Mouse (Mus musculus) C2C12 (cell line): ENCODE measurements around the gene Fam69a.

Source experiments
- CEBPB ChIP-seq: IDR thresholded peaks from one replicate; pipeline ENCODE4 v1.6.1; 2011; ENCODE audit warnings: low read depth, mild to moderate bottlenecking, control low read depth, moderate library complexity
- CTCF ChIP-seq: IDR thresholded peaks from one replicate; pipeline ENCODE4 v1.5.1; 2011; ENCODE audit not compliant: control insufficient read depth, insufficient read depth, insufficient read length
- MAX ChIP-seq: IDR thresholded peaks from one replicate; pipeline ENCODE4 v1.6.1; 2011; ENCODE audit warnings: mild to moderate bottlenecking, control low read depth
- MYOG ChIP-seq: IDR thresholded peaks from one replicate; pipeline ENCODE4 v1.6.1; 2011; ENCODE audit not compliant: control insufficient read depth, insufficient read length; ENCODE audit errors: extremely low read depth
- USF1 ChIP-seq: IDR thresholded peaks from one replicate; pipeline ENCODE4 v1.6.1; 2011; ENCODE audit warnings: low read depth, mild to moderate bottlenecking, control low read depth, moderate library complexity

- TF ChIP-seq CTCF (no peak), MAX (no peak), CEBPB (no peak), MYOG (no peak), USF1 (no peak)
Observed at GRCm38 (mm10) chr5:107972444-107973272, 14.2 kb downstream of the Fam69a start.
